Mouse (Mus musculus) spleen, adult 10 weeks (tissue): ENCODE results near the gene H2al1o. TPM values are rescaled to one million over a fixed set of nuclear protein-coding genes. Genes with fewer than 3 reads are reported as not detected.

Experiments
- polyA plus RNA-seq: library from polyadenylated mRNA; stranded (reverse); fragments of 350-450 nt; fragmentation: Illumina TruSeq; extraction: RNeasy Lipid Tissue Mini Kit (QIAGEN cat#74804); gene quantifications from one replicate; pipeline ENCODE4 v1.2.3, GENCODE M21; 2015; ENCODE audit warnings: low replicate concordance; ENCODE audit not compliant: insufficient read depth

The H2al1o gene
- not detected for polyA plus RNA-seq

DNA sequence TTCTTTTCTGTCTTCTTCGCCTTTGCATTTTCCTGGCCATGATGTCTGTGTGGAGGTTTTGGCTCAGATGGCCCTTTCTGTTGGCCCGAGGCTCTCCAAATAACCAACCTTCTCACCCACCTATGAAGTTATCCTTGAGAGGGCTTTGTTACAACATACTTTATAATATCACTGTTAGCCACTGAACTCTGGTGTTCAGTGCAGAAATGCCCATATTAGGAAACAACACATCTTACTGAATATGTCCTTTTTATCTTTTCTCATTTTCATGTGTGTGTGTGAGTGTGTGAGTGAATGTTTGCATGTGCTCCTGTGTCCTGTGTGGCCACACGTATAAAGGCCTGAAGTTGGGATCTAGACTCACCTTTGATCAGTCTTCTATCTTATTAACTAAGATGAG, at the start of gene H2al1o:
TSS of gene H2al1o (minus strand) at position 101 of the 400 bp plus-strand sequence.

Other genes starting within 250 kb of the H2al1o start
- not detected for gene H2al1k, start 221.8 kb downstream of the H2al1o start, polyA plus RNA-seq
- 192 TPM for gene Cybb, start 84.6 kb downstream of the H2al1o start, polyA plus RNA-seq
- 84.2 TPM for gene Dynlt3, start 90.6 kb upstream of the H2al1o start, polyA plus RNA-seq